Mouse (Mus musculus) stomach, postnatal 0 days (tissue): Measurements from ENCODE around the gene Cpeb1.

ENCODE experiments used
- CTCF ChIP-seq: IDR thresholded peaks from 2 replicates; pipeline ENCODE4 v1.5.1; 2016; ENCODE audit warnings: antibody characterized with exemption, low read depth, mild to moderate bottlenecking, moderate library complexity
- EP300 ChIP-seq: optimal IDR thresholded peaks from 2 replicates; pipeline ENCODE3; 2016; ENCODE audit warnings: antibody characterized with exemption

- TF ChIP-seq EP300 (no peak), CTCF (no peak)
Observed at GRCm38 (mm10) chr7:81452971-81453441, 2.3 kb downstream of the Cpeb1 start.
